Mouse (Mus musculus) midbrain, postnatal 0 days (tissue): ENCODE results near the gene Gm5751. TPM values are rescaled to one million over a fixed set of nuclear protein-coding genes. Genes with fewer than 3 reads are reported as not detected.
A peak's percentile ranks its signal among the peaks of the same experiment; 100 is the strongest.

Experiments
- ATAC-seq: fragments of 200-750 bp; cut with Nextera tagmentation; 2 replicates; pipeline ENCODE4 v1.8.0; 2017; ENCODE audit warnings: moderate number of reproducible peaks, mild to moderate bottlenecking, moderate TSS enrichment, moderate library complexity; ENCODE audit not compliant: low FRiP score
- DNase-seq: peaks from one replicate; pipeline ENCODE4 v3.0.0-alpha.2; 2015; ENCODE audit warnings: low spot score
- H3K27ac ChIP-seq: fragments of 300-500 bp; sonication (generic); 2 replicates; pipeline ENCODE4 v1.5.1; 2014; ENCODE audit warnings: low read depth, mild to moderate bottlenecking, low read length, mixed read lengths
- H3K27me3 ChIP-seq: fragments of 300-500 bp; sonication (generic); 2 replicates; pipeline ENCODE4 v1.6.1; 2014; ENCODE audit warnings: low read length, control low read depth, mixed read lengths; ENCODE audit not compliant: insufficient read depth
- H3K36me3 ChIP-seq: fragments of 300-500 bp; sonication (generic); 2 replicates; pipeline ENCODE4 v1.6.1; 2014; ENCODE audit warnings: low read length, control low read depth, mixed read lengths; ENCODE audit not compliant: insufficient read depth
- H3K4me1 ChIP-seq: fragments of 300-500 bp; sonication (generic); 2 replicates; pipeline ENCODE4 v1.6.1; 2014; ENCODE audit warnings: mild to moderate bottlenecking, control low read depth, antibody characterized with exemption, low read length, mixed read lengths; ENCODE audit not compliant: insufficient read depth
- H3K4me2 ChIP-seq: fragments of 300-500 bp; sonication (generic); 2 replicates; pipeline ENCODE4 v1.6.1; 2014; ENCODE audit warnings: low read depth, mild to moderate bottlenecking, low read length, mixed read lengths; ENCODE audit not compliant: poor library complexity, severe bottlenecking
- H3K4me3 ChIP-seq: fragments of 300-500 bp; sonication (generic); 2 replicates; pipeline ENCODE4 v1.5.1; 2014; ENCODE audit warnings: low read depth, mild to moderate bottlenecking, low read length, moderate library complexity
- H3K9ac ChIP-seq: fragments of 300-500 bp; sonication (generic); replicated peaks from 2 replicates; pipeline ENCODE4 v1.6.1; 2014; ENCODE audit warnings: mild to moderate bottlenecking, low read length, moderate library complexity, mixed read lengths; ENCODE audit not compliant: poor library complexity, severe bottlenecking
- H3K9me3 ChIP-seq: fragments of 300-500 bp; sonication (generic); 2 replicates; pipeline ENCODE4 v1.6.1; 2016; ENCODE audit warnings: low read length, control low read depth
- CTCF ChIP-seq: IDR thresholded peaks from 2 replicates; pipeline ENCODE4 v1.5.1; 2016; ENCODE audit warnings: antibody characterized with exemption, mild to moderate bottlenecking
- WGBS: fragments of 180-500 bp; shearing (Covaris S2); extraction: QIAGEN DNeasy Blood & Tissue Kit; methylation state at CpG from one replicate; pipeline ENCODE4 v1.1.7; 2014; 5-methylcytosine and 5-hydroxymethylcytosine counted together
- polyA plus RNA-seq: library from polyadenylated mRNA; unstranded; fragments of >200 nt; fragmentation: Nextera tagmentation; extraction: Ambion mirVana; gene quantifications from 2 replicates; pipeline ENCODE4 v1.2.1, GENCODE M21; 2015
- total RNA-seq: library from RNA; depleted of rRNA; stranded (reverse); fragments of >200 nt; gene quantifications from 2 replicates; pipeline ENCODE4 v1.2.3, GENCODE M21; 2014; rRNA removed

Gm5751 gene
- total and polyA plus RNA-seq, 2 experiments from 2014 or later, result not detected

DNA sequence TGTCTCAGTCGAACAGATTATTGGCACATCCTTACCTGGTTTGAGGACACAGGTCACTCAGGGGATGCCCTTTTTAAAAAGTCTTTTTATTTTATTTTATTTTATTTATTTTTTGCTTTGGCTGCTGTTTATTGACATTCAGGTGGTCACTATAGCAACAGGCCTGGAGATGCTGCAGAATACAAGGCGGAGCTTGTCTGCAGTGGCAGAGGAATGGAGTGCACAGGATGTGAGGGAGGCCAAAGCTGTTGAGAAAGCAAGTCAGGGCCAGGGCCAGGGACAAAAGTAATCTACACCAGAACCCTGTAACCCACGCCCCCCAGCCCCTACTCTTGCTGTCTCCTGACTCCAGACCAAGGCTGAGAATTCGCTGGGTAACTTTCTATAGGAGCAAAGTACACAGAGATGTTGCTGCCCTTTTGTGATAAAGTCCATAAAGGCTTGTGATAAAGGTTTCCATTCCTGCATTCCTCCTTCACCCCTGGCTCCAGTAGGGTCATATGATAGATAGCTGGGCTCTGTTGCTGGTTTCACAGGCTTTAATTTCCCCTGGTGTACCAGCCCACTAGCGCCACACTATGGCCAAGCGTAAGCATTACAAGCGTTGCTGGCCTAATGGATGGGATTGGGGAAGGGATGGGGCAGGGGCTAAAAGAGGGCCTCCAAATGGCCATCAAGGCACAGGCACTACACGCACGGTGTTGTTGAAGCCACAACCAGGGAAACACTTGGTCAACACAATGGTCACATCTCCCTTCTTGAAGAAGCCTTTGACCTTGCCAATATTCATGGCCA lies 48.0 kb downstream of the Gm5751 start:
- ATAC-seq (peak; percentile 80), DNase-seq (peak; percentile 21)
- WGBS, result 56% methylated on average over 9 of the region's 9 CpGs
- Histone ChIP-seq H3K4me2 (no peak overlapping the region), H3K4me3 (no peak overlapping the region), H3K27ac (no peak overlapping the region), H3K9me3 (no peaks in the 10 kb centered on the region), H3K36me3 (no peaks in the 10 kb centered on the region), H3K4me1 (no peaks in the 10 kb centered on the region), H3K9ac (no peak overlapping the region), H3K27me3 (no peaks in the 10 kb centered on the region)
- peak; percentile 70 for TF ChIP-seq CTCF

GRCm38 (mm10) chrX:8927308-8927707 lies 53.3 kb downstream of the Gm5751 start:
- no peak overlapping the region for H3K27ac ChIP-seq
- peak; percentile 5 for DNase-seq
- no peak for ATAC-seq
- TF ChIP-seq CTCF, result no peak
- H3K4me2 ChIP-seq, result no peak overlapping the region
- H3K9me3 ChIP-seq, result no peaks in the 10 kb centered on the region
- H3K4me3 ChIP-seq, result no peak overlapping the region
- WGBS, result 22% methylated on average over 4 of the region's 4 CpGs
- H3K4me1 ChIP-seq, result no peaks in the 10 kb centered on the region
- no peaks in the 10 kb centered on the region for H3K36me3 ChIP-seq
- no peaks in the 10 kb centered on the region for H3K27me3 ChIP-seq
- no peak overlapping the region for H3K9ac ChIP-seq

Other genes starting within 250 kb of the Gm5751 start
- gene Ssxb8, start 183.4 kb upstream of the Gm5751 start, total RNA-seq, result not detected in 2 replicates
- not detected in 2 replicates for gene Ssxb8, start 183.4 kb upstream of the Gm5751 start, polyA plus RNA-seq
- not detected in 2 replicates for gene Ssx9, start 125.8 kb upstream of the Gm5751 start, total RNA-seq
- gene Ssx9, start 125.8 kb upstream of the Gm5751 start, polyA plus RNA-seq, result not detected in 2 replicates
- gene Ssxb5, start 70.6 kb upstream of the Gm5751 start, total RNA-seq, result not detected in 2 replicates
- not detected in 2 replicates for gene Ssxb5, start 70.6 kb upstream of the Gm5751 start, polyA plus RNA-seq
- gene Gm6592, start 30.3 kb upstream of the Gm5751 start, total RNA-seq, result not detected in 2 replicates
- gene Gm6592, start 30.3 kb upstream of the Gm5751 start, polyA plus RNA-seq, result not detected in 2 replicates
- 112 and 113 TPM in 2 replicates for gene B630019K06Rik, start 18.1 kb downstream of the Gm5751 start, total RNA-seq
- 37.5 and 40.5 TPM in 2 replicates for gene B630019K06Rik, start 18.1 kb downstream of the Gm5751 start, polyA plus RNA-seq
- gene Fthl17b, start 88.7 kb downstream of the Gm5751 start, total RNA-seq, result not detected in 2 replicates
- gene Fthl17b, start 88.7 kb downstream of the Gm5751 start, polyA plus RNA-seq, result not detected in 2 replicates
- not detected in 2 replicates for gene Fthl17c, start 102.3 kb downstream of the Gm5751 start, total RNA-seq
- gene Fthl17c, start 102.3 kb downstream of the Gm5751 start, polyA plus RNA-seq, result not detected in 2 replicates
- gene Fthl17d, start 112.5 kb downstream of the Gm5751 start, total RNA-seq, result not detected in 2 replicates
- gene Fthl17d, start 112.5 kb downstream of the Gm5751 start, polyA plus RNA-seq, result not detected in 2 replicates
- gene Fthl17e, start 159.2 kb downstream of the Gm5751 start, total RNA-seq, result not detected in 2 replicates
- not detected in 2 replicates for gene Fthl17e, start 159.2 kb downstream of the Gm5751 start, polyA plus RNA-seq
- gene Fthl17f, start 188.8 kb downstream of the Gm5751 start, total RNA-seq, result not detected in 2 replicates
- gene Fthl17f, start 188.8 kb downstream of the Gm5751 start, polyA plus RNA-seq, result not detected in 2 replicates
- gene 4930402K13Rik, start 230.3 kb downstream of the Gm5751 start, total RNA-seq, result not detected in 2 replicates
- gene 4930402K13Rik, start 230.3 kb downstream of the Gm5751 start, polyA plus RNA-seq, result not detected in 2 replicates